Mouse (Mus musculus) stomach, embryonic 16.5 days (tissue): ENCODE data around the gene Ly6g6f. TPM values are rescaled to one million over a fixed set of nuclear protein-coding genes. Genes with fewer than 3 reads are reported as not detected.

Source experiments
- ATAC-seq: fragments of 200-750 bp; cut with Nextera tagmentation; 2 replicates; pipeline ENCODE4 v1.8.0; 2017; ENCODE audit warnings: moderate number of reproducible peaks, moderate TSS enrichment; ENCODE audit not compliant: insufficient read depth, low FRiP score
- H3K27ac ChIP-seq: fragments of 300-500 bp; sonication (generic); 2 replicates; pipeline ENCODE4 v1.5.1; 2014; ENCODE audit warnings: low read length
- H3K27me3 ChIP-seq: fragments of 300-500 bp; sonication (generic); 2 replicates; pipeline ENCODE4 v1.6.1; 2014; ENCODE audit warnings: low read length, control low read depth, mixed read lengths; ENCODE audit not compliant: control insufficient read depth, insufficient read depth
- H3K36me3 ChIP-seq: fragments of 300-500 bp; sonication (generic); 2 replicates; pipeline ENCODE4 v1.6.1; 2014; ENCODE audit warnings: low read length; ENCODE audit not compliant: control insufficient read depth, insufficient read depth
- H3K4me1 ChIP-seq: fragments of 300-500 bp; sonication (generic); 2 replicates; pipeline ENCODE4 v1.6.1; 2014; ENCODE audit warnings: low read length, control low read depth, mixed read lengths; ENCODE audit not compliant: control insufficient read depth, insufficient read depth
- H3K4me2 ChIP-seq: fragments of 300-500 bp; sonication (generic); 2 replicates; pipeline ENCODE4 v1.6.1; 2014; ENCODE audit warnings: low read depth, low read length, mixed read lengths
- H3K4me3 ChIP-seq: fragments of 300-500 bp; sonication (generic); replicated peaks from 2 replicates; pipeline ENCODE4 v1.5.1; 2014; ENCODE audit warnings: mild to moderate bottlenecking, low read length
- H3K9ac ChIP-seq: fragments of 300-500 bp; sonication (generic); 2 replicates; pipeline ENCODE4 v1.6.1; 2014; ENCODE audit warnings: low read length
- H3K9me3 ChIP-seq: fragments of 300-500 bp; sonication (generic); replicated peaks from 2 replicates; pipeline ENCODE4 v1.6.1; 2016; ENCODE audit warnings: low read length, control low read depth; ENCODE audit not compliant: control insufficient read depth
- WGBS: fragments of 180-500 bp; shearing (Covaris S2); extraction: QIAGEN DNeasy Blood & Tissue Kit; methylation state at CpG from one replicate; pipeline ENCODE4 v1.1.7; 2014; 5-methylcytosine and 5-hydroxymethylcytosine counted together
- polyA plus RNA-seq: library from polyadenylated mRNA; unstranded; fragments of >200 nt; fragmentation: Nextera tagmentation; extraction: Ambion mirVana; gene quantifications from 2 replicates; pipeline ENCODE4 v1.2.1, GENCODE M21; 2015

The Ly6g6f gene
- polyA plus RNA-seq, result 0.46 and 0.54 TPM in 2 replicates

GRCm38 (mm10) chr17:35085208-35085865, at the start of gene Ly6g6f:
Gene Ly6g6f, minus strand, starts transcription at chr17:35085610.
- ATAC-seq, result no peak
- H3K9me3 ChIP-seq, result no peaks in the 10 kb centered on the region
- no peak within 1 kb of the TSS for H3K9ac ChIP-seq
- H3K36me3 ChIP-seq, result no peaks in the 10 kb centered on the region
- H3K27ac ChIP-seq, result no peak within 1 kb of the TSS
- peaks cover 4% of the 10 kb centered on the region for H3K4me1 ChIP-seq
- H3K4me2 ChIP-seq, result no peak within 1 kb of the TSS
- H3K27me3 ChIP-seq, result no peaks in the 10 kb centered on the region
- H3K4me3 ChIP-seq, result no peak within 1 kb of the TSS
- 62% methylated on average over 7 of the region's 7 CpGs for WGBS

- WGBS, result under 1% methylated on average over 66 of the region's 66 CpGs
- peak within 1 kb of the TSS; percentile 77 for H3K4me3 ChIP-seq
- peaks cover 14% of the 10 kb centered on the region for H3K4me1 ChIP-seq
- H3K9ac ChIP-seq, result peak within 1 kb of the TSS; percentile 89
- H3K9me3 ChIP-seq, result no peaks in the 10 kb centered on the region
- H3K27me3 ChIP-seq, result no peaks in the 10 kb centered on the region
- ATAC-seq, result peak; percentile 96
- H3K4me2 ChIP-seq, result peak within 1 kb of the TSS; percentile 90
- H3K27ac ChIP-seq, result peak within 1 kb of the TSS; percentile 97
- H3K36me3 ChIP-seq, result no peaks in the 10 kb centered on the region
Observed at GRCm38 (mm10) chr17:35134801-35135590, 49.6 kb upstream of the Ly6g6f start, which contains the start of gene Bag6. Gene Bag6, plus strand, starts transcription at chr17:35135178.

GRCm38 (mm10) chr17:35133517-35133916, 48.1 kb upstream of the Ly6g6f start:
- ATAC-seq, result no peak
- Histone ChIP-seq H3K27ac (no peak overlapping the region), H3K9ac (no peak overlapping the region), H3K36me3 (no peaks in the 10 kb centered on the region), H3K4me1 (peaks cover 15% of the 10 kb centered on the region), H3K4me2 (no peak overlapping the region), H3K9me3 (no peaks in the 10 kb centered on the region), H3K27me3 (no peaks in the 10 kb centered on the region), H3K4me3 (no peak overlapping the region)
- 96% methylated on average over 7 of the region's 7 CpGs for WGBS

- H3K4me2 ChIP-seq, result no peak overlapping the region
- no peaks in the 10 kb centered on the region for H3K27me3 ChIP-seq
- no peaks in the 10 kb centered on the region for H3K9me3 ChIP-seq
- H3K36me3 ChIP-seq, result no peaks in the 10 kb centered on the region
- H3K4me3 ChIP-seq, result no peak overlapping the region
- H3K9ac ChIP-seq, result no peak overlapping the region
- H3K27ac ChIP-seq, result no peak overlapping the region
- peaks cover 19% of the 10 kb centered on the region for H3K4me1 ChIP-seq
- ATAC-seq, result no peak
- 67% methylated on average over 3 of the region's 3 CpGs for WGBS
Observed at GRCm38 (mm10) chr17:35132174-35132560, 46.8 kb upstream of the Ly6g6f start.

GRCm38 (mm10) chr17:35131500-35132173, 46.2 kb upstream of the Ly6g6f start, which contains the start of gene Apom:
Gene Apom, minus strand, starts transcription at chr17:35132050.
- Histone ChIP-seq H3K27me3 (no peaks in the 10 kb centered on the region), H3K27ac (no peak within 1 kb of the TSS), H3K4me1 (peaks cover 19% of the 10 kb centered on the region), H3K4me2 (no peak within 1 kb of the TSS), H3K36me3 (no peaks in the 10 kb centered on the region), H3K4me3 (no peak within 1 kb of the TSS), H3K9me3 (no peaks in the 10 kb centered on the region), H3K9ac (no peak within 1 kb of the TSS)
- WGBS, result 74% methylated on average over 15 of the region's 15 CpGs
- no peak for ATAC-seq

GRCm38 (mm10) chr17:35131038-35131437, 45.6 kb upstream of the Ly6g6f start:
- Histone ChIP-seq H3K27ac (no peak overlapping the region), H3K4me2 (no peak overlapping the region), H3K27me3 (no peaks in the 10 kb centered on the region), H3K9ac (no peak overlapping the region), H3K36me3 (no peaks in the 10 kb centered on the region), H3K4me1 (peaks cover 15% of the 10 kb centered on the region), H3K4me3 (no peak overlapping the region), H3K9me3 (no peaks in the 10 kb centered on the region)
- no peak for ATAC-seq
- WGBS, result 88% methylated on average over 8 of the region's 8 CpGs

GRCm38 (mm10) chr17:35128996-35129395, 43.6 kb upstream of the Ly6g6f start:
- Histone ChIP-seq H3K36me3 (no peaks in the 10 kb centered on the region), H3K27me3 (no peaks in the 10 kb centered on the region), H3K9ac (peak overlapping the region; percentile 39; the same call in 1 of the 2 replicates), H3K4me1 (peaks cover 23% of the 10 kb centered on the region), H3K9me3 (no peaks in the 10 kb centered on the region), H3K4me2 (no peak overlapping the region), H3K27ac (no peak overlapping the region), H3K4me3 (no peak overlapping the region)
- WGBS, result 69% methylated on average over 11 of the region's 11 CpGs
- no peak for ATAC-seq

- H3K27ac ChIP-seq, result peak overlapping the region; percentile 90; the same call in 1 of the 2 replicates
- H3K4me2 ChIP-seq, result peak overlapping the region; percentile 79
- no peak for ATAC-seq
- no peaks in the 10 kb centered on the region for H3K36me3 ChIP-seq
- no peaks in the 10 kb centered on the region for H3K27me3 ChIP-seq
- 52% methylated on average over 13 of the region's 13 CpGs for WGBS
- H3K4me1 ChIP-seq, result peaks cover 31% of the 10 kb centered on the region
- H3K9ac ChIP-seq, result peak overlapping the region; percentile 83
- peak overlapping the region; percentile 59 for H3K4me3 ChIP-seq
- no peaks in the 10 kb centered on the region for H3K9me3 ChIP-seq
Observed at GRCm38 (mm10) chr17:35127017-35127416, 41.6 kb upstream of the Ly6g6f start.
